Mouse (Mus musculus) myocyte (in vitro differentiated cells): ENCODE measurements around the gene Epb41l5. TPM values are rescaled to one million over a fixed set of nuclear protein-coding genes. Genes with fewer than 3 reads are reported as not detected.

Experiments used
- H3K27me3 ChIP-seq: one replicate; pipeline ENCODE4 v1.6.1; 2011; ENCODE audit not compliant: control insufficient read depth, insufficient read depth, insufficient read length
- H3K36me3 ChIP-seq: one replicate; pipeline ENCODE4 v1.6.1; 2011; ENCODE audit not compliant: control insufficient read depth, insufficient read depth
- H3K4me2 ChIP-seq: one replicate; pipeline ENCODE4 v1.6.1; 2011; ENCODE audit warnings: low read depth, control low read depth
- H3K4me3 ChIP-seq: one replicate; pipeline ENCODE4 v1.5.1; 2011; ENCODE audit warnings: mild to moderate bottlenecking, control low read depth, moderate library complexity
- H3K79me2 ChIP-seq: one replicate; pipeline ENCODE4 v1.6.1; 2011; ENCODE audit not compliant: control insufficient read depth, insufficient read depth
- H3ac ChIP-seq: one replicate; pipeline ENCODE4 v1.6.1; 2011; ENCODE audit not compliant: control insufficient read depth, insufficient read length
- CEBPB ChIP-seq: IDR thresholded peaks from 2 replicates; pipeline ENCODE4 v1.6.1; 2011; ENCODE audit warnings: mild to moderate bottlenecking, moderate library complexity; ENCODE audit not compliant: poor library complexity, insufficient read depth, severe bottlenecking
- E2F4 ChIP-seq: IDR thresholded peaks from one replicate; pipeline ENCODE4 v1.6.1; 2011; ENCODE audit warnings: mild to moderate bottlenecking, control low read depth, moderate library complexity; ENCODE audit not compliant: insufficient read depth
- MAX ChIP-seq: IDR thresholded peaks from one replicate; pipeline ENCODE4 v1.6.1; 2011; ENCODE audit warnings: low read depth, mild to moderate bottlenecking, control low read depth
- MYOD1 ChIP-seq, 3 experiments: IDR thresholded peaks; one replicate each; pipeline ENCODE4 v1.6.1; 2011; ENCODE audit warnings: control low read depth in 2 of 3, low read depth in 2 of 3, mild to moderate bottlenecking in 2 of 3, moderate library complexity in 1 of 3; ENCODE audit not compliant: insufficient read length in 2 of 3, control insufficient read depth in 1 of 3
- MYOG ChIP-seq, 3 experiments: IDR thresholded peaks; one replicate each; pipeline ENCODE4 v1.6.1; 2011; ENCODE audit warnings: control low read depth in 2 of 3, low read depth in 2 of 3, mild to moderate bottlenecking in 2 of 3; ENCODE audit not compliant: insufficient read length in 2 of 3, control insufficient read depth in 1 of 3, insufficient read depth in 1 of 3
- POLR2A ChIP-seq: IDR thresholded peaks from one replicate; pipeline ENCODE4 v1.6.1; 2011; ENCODE audit warnings: low read depth, mild to moderate bottlenecking, control low read depth, moderate library complexity; ENCODE audit not compliant: insufficient read length
- POLR2AphosphoS2 ChIP-seq: IDR thresholded peaks from one replicate; pipeline ENCODE4 v1.6.1; 2011; ENCODE audit warnings: low read depth, control low read depth; ENCODE audit not compliant: insufficient read length
- REST ChIP-seq: IDR thresholded peaks from one replicate; pipeline ENCODE4 v1.6.1; 2011; ENCODE audit warnings: mild to moderate bottlenecking, control low read depth, moderate library complexity; ENCODE audit not compliant: insufficient read depth, insufficient read length
- SRF ChIP-seq: IDR thresholded peaks from one replicate; pipeline ENCODE4 v1.6.1; 2011; ENCODE audit warnings: low read depth; ENCODE audit not compliant: control insufficient read depth, insufficient read length
- TCF12 ChIP-seq: IDR thresholded peaks from one replicate; pipeline ENCODE4 v1.6.1; 2011; ENCODE audit warnings: mild to moderate bottlenecking, control low read depth; ENCODE audit not compliant: poor library complexity, insufficient read depth, severe bottlenecking
- TCF3 ChIP-seq: IDR thresholded peaks from one replicate; pipeline ENCODE4 v1.6.1; 2011; ENCODE audit warnings: low read depth, control low read depth; ENCODE audit not compliant: insufficient read length
- USF1 ChIP-seq: IDR thresholded peaks from one replicate; pipeline ENCODE4 v1.6.1; 2011; ENCODE audit warnings: low read depth, mild to moderate bottlenecking, control low read depth, moderate library complexity
- polyA plus RNA-seq: library from polyadenylated mRNA; unstranded; fragments of >200 nt; fragmentation: generic; extraction: Trizol; gene quantifications from one replicate; pipeline ENCODE4 v1.2.1, GENCODE M21; 2012; ENCODE audit warnings: missing spikeins

Gene Epb41l5
- polyA plus RNA-seq, 1 experiment, result 2.1 TPM

- no peaks in the 10 kb centered on the region for H3K27me3 ChIP-seq
- H3K4me2 ChIP-seq, result no peak overlapping the region
- TF ChIP-seq SRF (no peak), USF1 (no peak), TCF3 (no peak), E2F4 (no peak), REST (no peak), POLR2AphosphoS2 (no peak), MYOD1 (IDR thresholded peaks at IDR 0.05; ENCODE audit: control insufficient read depth in 1 of 3, insufficient read length in 2 of 3, low read depth in 2 of 3) (no peak), MYOG (IDR thresholded peaks at IDR 0.05; ENCODE audit: control insufficient read depth in 1 of 3, insufficient read depth in 1 of 3, insufficient read length in 2 of 3, low read depth in 2 of 3) (no peak), MAX (no peak), POLR2A (no peak)
- no peaks in the 10 kb centered on the region for H3K79me2 ChIP-seq
- no peak overlapping the region for H3ac ChIP-seq
- H3K4me3 ChIP-seq, result no peak overlapping the region
- no peaks in the 10 kb centered on the region for H3K36me3 ChIP-seq
Observed at GRCm38 (mm10) chr1:119550064-119550463, 98.7 kb downstream of the Epb41l5 start.

GRCm38 (mm10) chr1:119549327-119549689 lies 99.5 kb downstream of the Epb41l5 start:
- Histone ChIP-seq H3ac (no peak overlapping the region), H3K79me2 (no peaks in the 10 kb centered on the region), H3K27me3 (no peaks in the 10 kb centered on the region), H3K4me2 (no peak overlapping the region), H3K4me3 (no peak overlapping the region), H3K36me3 (no peaks in the 10 kb centered on the region)
- no peak for TF ChIP-seq REST
- TF ChIP-seq USF1, result no peak
- no peak for TF ChIP-seq TCF12
- TF ChIP-seq SRF, result no peak
- TF ChIP-seq POLR2A, result no peak
- no peak for TF ChIP-seq MYOD1 (IDR thresholded peaks at IDR 0.05; ENCODE audit: control insufficient read depth in 1 of 3, insufficient read length in 2 of 3, low read depth in 2 of 3)
- TF ChIP-seq E2F4, result no peak
- no peak for TF ChIP-seq MYOG (IDR thresholded peaks at IDR 0.05; ENCODE audit: control insufficient read depth in 1 of 3, insufficient read depth in 1 of 3, insufficient read length in 2 of 3, low read depth in 2 of 3)
- TF ChIP-seq POLR2AphosphoS2, result no peak
- TF ChIP-seq TCF3, result no peak
- no peak for TF ChIP-seq CEBPB
- TF ChIP-seq MAX, result no peak

GRCm38 (mm10) chr1:119548668-119549326 lies 100.0 kb downstream of the Epb41l5 start:
- Histone ChIP-seq H3K79me2 (no peaks in the 10 kb centered on the region), H3K36me3 (no peaks in the 10 kb centered on the region), H3K4me3 (no peak overlapping the region), H3K4me2 (no peak overlapping the region), H3K27me3 (no peaks in the 10 kb centered on the region), H3ac (no peak overlapping the region)
- TF ChIP-seq POLR2AphosphoS2, result no peak
- no peak for TF ChIP-seq E2F4
- TF ChIP-seq TCF3, result no peak
- TF ChIP-seq POLR2A, result no peak
- no peak for TF ChIP-seq MYOD1 (IDR thresholded peaks at IDR 0.05; ENCODE audit: control insufficient read depth in 1 of 3, insufficient read length in 2 of 3, low read depth in 2 of 3)
- no peak for TF ChIP-seq SRF
- TF ChIP-seq REST, result no peak
- TF ChIP-seq MYOG (IDR thresholded peaks at IDR 0.05; ENCODE audit: control insufficient read depth in 1 of 3, insufficient read depth in 1 of 3, insufficient read length in 2 of 3, low read depth in 2 of 3), result no peak
- no peak for TF ChIP-seq TCF12
- TF ChIP-seq CEBPB, result no peak
- no peak for TF ChIP-seq USF1
- no peak for TF ChIP-seq MAX

DNA sequence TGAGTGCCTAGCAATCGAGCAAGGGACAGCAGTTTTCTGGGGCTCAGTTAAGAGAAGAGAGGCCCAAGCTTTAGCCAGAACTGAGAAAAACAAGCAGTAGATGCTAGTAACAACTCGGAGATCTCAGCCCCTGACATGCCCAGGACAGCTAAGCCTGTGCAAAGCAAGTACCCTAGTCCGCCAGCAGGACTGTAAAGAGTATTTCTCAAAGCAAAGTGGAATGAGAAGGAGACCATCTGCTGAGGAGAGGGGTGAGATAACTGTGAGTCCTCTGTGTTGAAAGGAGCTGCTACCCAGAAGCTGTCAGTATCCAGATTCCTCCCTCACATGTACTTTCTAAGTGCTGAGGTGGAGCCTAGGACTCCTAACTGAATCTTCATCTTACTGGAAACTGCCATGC lies 102.3 kb downstream of the Epb41l5 start:
- H3K27me3 ChIP-seq, result no peaks in the 10 kb centered on the region
- TF ChIP-seq POLR2A (no peak), MYOG (IDR thresholded peaks at IDR 0.05; ENCODE audit: control insufficient read depth in 1 of 3, insufficient read depth in 1 of 3, insufficient read length in 2 of 3, low read depth in 2 of 3) (no peak), TCF3 (no peak), SRF (no peak), USF1 (no peak), POLR2AphosphoS2 (no peak), E2F4 (no peak), MYOD1 (IDR thresholded peaks at IDR 0.05; ENCODE audit: control insufficient read depth in 1 of 3, insufficient read length in 2 of 3, low read depth in 2 of 3) (no peak), TCF12 (no peak), CEBPB (no peak), MAX (no peak), REST (no peak)
- no peak overlapping the region for H3ac ChIP-seq
- no peak overlapping the region for H3K4me2 ChIP-seq
- no peaks in the 10 kb centered on the region for H3K79me2 ChIP-seq
- no peak overlapping the region for H3K4me3 ChIP-seq
- no peaks in the 10 kb centered on the region for H3K36me3 ChIP-seq
